Mouse (Mus musculus) limb, embryonic 11.5 days (tissue): ENCODE data around the gene Ctnnb1. TPM values are rescaled to one million over a fixed set of nuclear protein-coding genes. Genes with fewer than 3 reads are reported as not detected.

Source experiments
- ATAC-seq: fragments of 200-750 bp; cut with Nextera tagmentation; 2 replicates; pipeline ENCODE4 v1.8.0; 2017; ENCODE audit warnings: low read depth; ENCODE audit not compliant: insufficient number of reproducible peaks, low FRiP score, low TSS enrichment
- DNase-seq: peaks from one replicate; pipeline ENCODE4 v3.0.0-alpha.2; 2015; ENCODE audit warnings: low spot score
- H3K27ac ChIP-seq: fragments of 300-500 bp; sonication (generic); replicated peaks from 2 replicates; pipeline ENCODE4 v1.5.1; 2014; ENCODE audit warnings: low read depth, mild to moderate bottlenecking, low read length
- H3K27me3 ChIP-seq: fragments of 300-500 bp; sonication (generic); 2 replicates; pipeline ENCODE4 v1.6.1; 2014; ENCODE audit warnings: mild to moderate bottlenecking, low read length, mixed read lengths; ENCODE audit not compliant: control insufficient read depth, insufficient read depth
- H3K36me3 ChIP-seq: fragments of 300-500 bp; sonication (generic); 2 replicates; pipeline ENCODE4 v1.6.1; 2014; ENCODE audit warnings: mild to moderate bottlenecking, low read length, moderate library complexity, mixed read lengths; ENCODE audit not compliant: control insufficient read depth, insufficient read depth
- H3K4me1 ChIP-seq: fragments of 300-500 bp; sonication (generic); 2 replicates; pipeline ENCODE4 v1.6.1; 2014; ENCODE audit warnings: low read length, mixed read lengths; ENCODE audit not compliant: control insufficient read depth, insufficient read depth
- H3K4me2 ChIP-seq: fragments of 300-500 bp; sonication (generic); 2 replicates; pipeline ENCODE4 v1.6.1; 2014; ENCODE audit warnings: low read depth, mild to moderate bottlenecking, moderate library complexity; ENCODE audit not compliant: severe bottlenecking
- H3K4me3 ChIP-seq: fragments of 300-500 bp; sonication (generic); 2 replicates; pipeline ENCODE4 v1.5.1; 2014; ENCODE audit warnings: low read depth, low read length
- H3K9ac ChIP-seq: fragments of 300-500 bp; sonication (generic); 2 replicates; pipeline ENCODE4 v1.6.1; 2014; ENCODE audit warnings: mild to moderate bottlenecking, low read length
- H3K9me3 ChIP-seq: fragments of 300-500 bp; sonication (generic); 2 replicates; pipeline ENCODE4 v1.6.1; 2016; ENCODE audit warnings: low read length; ENCODE audit not compliant: control insufficient read depth
- WGBS: fragments of 180-500 bp; shearing (Covaris S2); extraction: QIAGEN DNeasy Blood & Tissue Kit; methylation state at CpG from one replicate; pipeline ENCODE4 v1.1.7; 2014; 5-methylcytosine and 5-hydroxymethylcytosine counted together
- polyA plus RNA-seq: library from polyadenylated mRNA; unstranded; fragments of >200 nt; fragmentation: Nextera tagmentation; extraction: Ambion mirVana; gene quantifications from 2 replicates; pipeline ENCODE4 v1.2.1, GENCODE M21; 2014

The Ctnnb1 gene
- polyA plus RNA-seq, 1 experiment from 2014 or later = 836 TPM

- no peak overlapping the region for H3K4me3 ChIP-seq
- no peak overlapping the region for H3K27ac ChIP-seq
- H3K9me3 ChIP-seq = no peaks in the 10 kb centered on the region
- no peaks in the 10 kb centered on the region for H3K27me3 ChIP-seq
- H3K4me2 ChIP-seq = no peak overlapping the region
- no peaks in the 10 kb centered on the region for H3K4me1 ChIP-seq
- no peak for DNase-seq
- WGBS = 83% methylated on average over 3 of the region's 3 CpGs
- no peak overlapping the region for H3K9ac ChIP-seq
- ATAC-seq = no peak
- no peaks in the 10 kb centered on the region for H3K36me3 ChIP-seq
Measured at GRCm38 (mm10) chr9:120986255-120986654, 57.2 kb downstream of the Ctnnb1 start.

GRCm38 (mm10) chr9:120986994-120987393, 58.0 kb downstream of the Ctnnb1 start:
- no peak overlapping the region for H3K9ac ChIP-seq
- H3K27me3 ChIP-seq = no peaks in the 10 kb centered on the region
- no peaks in the 10 kb centered on the region for H3K36me3 ChIP-seq
- WGBS = 81% methylated on average over 4 of the region's 4 CpGs
- DNase-seq (no peak), ATAC-seq (no peak)
- H3K4me3 ChIP-seq = no peak overlapping the region
- no peaks in the 10 kb centered on the region for H3K4me1 ChIP-seq
- H3K27ac ChIP-seq = no peak overlapping the region
- no peaks in the 10 kb centered on the region for H3K9me3 ChIP-seq
- no peak overlapping the region for H3K4me2 ChIP-seq

GRCm38 (mm10) chr9:120988088-120988487, 59.1 kb downstream of the Ctnnb1 start:
- Histone ChIP-seq H3K4me2 (no peak overlapping the region), H3K4me3 (no peak overlapping the region), H3K9ac (no peak overlapping the region), H3K27me3 (no peaks in the 10 kb centered on the region), H3K9me3 (no peaks in the 10 kb centered on the region), H3K36me3 (no peaks in the 10 kb centered on the region), H3K27ac (no peak overlapping the region), H3K4me1 (no peaks in the 10 kb centered on the region)
- WGBS = 62% methylated on average over 9 of the region's 9 CpGs
- DNase-seq (no peak), ATAC-seq (no peak)

- no peak for ATAC-seq
- Histone ChIP-seq H3K4me3 (no peak overlapping the region), H3K9ac (no peak overlapping the region), H3K4me2 (no peak overlapping the region), H3K27ac (no peak overlapping the region), H3K27me3 (no peaks in the 10 kb centered on the region), H3K9me3 (no peaks in the 10 kb centered on the region), H3K4me1 (no peaks in the 10 kb centered on the region), H3K36me3 (no peaks in the 10 kb centered on the region)
- 76% methylated on average over 15 of the region's 15 CpGs for WGBS
- DNase-seq = no peak
Measured at GRCm38 (mm10) chr9:120989806-120990700, 61.0 kb downstream of the Ctnnb1 start.

- H3K4me3 ChIP-seq = no peak overlapping the region
- no peaks in the 10 kb centered on the region for H3K4me1 ChIP-seq
- H3K9ac ChIP-seq = no peak overlapping the region
- no peaks in the 10 kb centered on the region for H3K36me3 ChIP-seq
- 73% methylated on average over 2 of the region's 2 CpGs for WGBS
- no peaks in the 10 kb centered on the region for H3K27me3 ChIP-seq
- no peak overlapping the region for H3K27ac ChIP-seq
- DNase-seq (no peak), ATAC-seq (no peak)
- H3K9me3 ChIP-seq = no peaks in the 10 kb centered on the region
- H3K4me2 ChIP-seq = no peak overlapping the region
Measured at GRCm38 (mm10) chr9:120991801-120992200, 62.8 kb downstream of the Ctnnb1 start.

GRCm38 (mm10) chr9:120993004-120993403, 64.0 kb downstream of the Ctnnb1 start:
- no peaks in the 10 kb centered on the region for H3K27me3 ChIP-seq
- H3K9me3 ChIP-seq = no peaks in the 10 kb centered on the region
- H3K27ac ChIP-seq = no peak overlapping the region
- no peak for DNase-seq
- ATAC-seq = no peak
- H3K9ac ChIP-seq = no peak overlapping the region
- 79% methylated on average over 10 of the region's 10 CpGs for WGBS
- H3K36me3 ChIP-seq = no peaks in the 10 kb centered on the region
- H3K4me1 ChIP-seq = no peaks in the 10 kb centered on the region
- no peak overlapping the region for H3K4me3 ChIP-seq
- no peak overlapping the region for H3K4me2 ChIP-seq

- ATAC-seq (no peak), DNase-seq (no peak)
- no peak overlapping the region for H3K4me2 ChIP-seq
- H3K4me3 ChIP-seq = no peak overlapping the region
- H3K4me1 ChIP-seq = no peaks in the 10 kb centered on the region
- no peaks in the 10 kb centered on the region for H3K27me3 ChIP-seq
- no peak overlapping the region for H3K9ac ChIP-seq
- WGBS = 81% methylated on average over 15 of the region's 15 CpGs
- no peaks in the 10 kb centered on the region for H3K36me3 ChIP-seq
- no peaks in the 10 kb centered on the region for H3K9me3 ChIP-seq
- no peak overlapping the region for H3K27ac ChIP-seq
Measured at GRCm38 (mm10) chr9:120994223-120995155, 65.5 kb downstream of the Ctnnb1 start.

GRCm38 (mm10) chr9:120998696-120999095, 69.7 kb downstream of the Ctnnb1 start:
- H3K4me3 ChIP-seq = no peak overlapping the region
- no peaks in the 10 kb centered on the region for H3K9me3 ChIP-seq
- no peak overlapping the region for H3K9ac ChIP-seq
- DNase-seq (no peak), ATAC-seq (no peak)
- no peak overlapping the region for H3K27ac ChIP-seq
- 84% methylated on average over 11 of the region's 11 CpGs for WGBS
- no peaks in the 10 kb centered on the region for H3K36me3 ChIP-seq
- H3K4me2 ChIP-seq = no peak overlapping the region
- no peaks in the 10 kb centered on the region for H3K27me3 ChIP-seq
- H3K4me1 ChIP-seq = no peaks in the 10 kb centered on the region
